Mouse (Mus musculus) naive thymus-derived CD4-positive, alpha-beta T cell, adult 2 months (primary cell): ENCODE results near the gene Cyb561d2.
"Not testable (repeated sequence)": the region's sequence is repeated elsewhere in the genome, so short reads cannot be mapped to it uniquely, and the experiment has no call there.

ENCODE experiments used
- DNase-seq: peaks from one replicate; pipeline ENCODE4 v3.0.0-alpha.2; 2011; ENCODE audit warnings: low read depth

Gene Cyb561d2

DNA sequence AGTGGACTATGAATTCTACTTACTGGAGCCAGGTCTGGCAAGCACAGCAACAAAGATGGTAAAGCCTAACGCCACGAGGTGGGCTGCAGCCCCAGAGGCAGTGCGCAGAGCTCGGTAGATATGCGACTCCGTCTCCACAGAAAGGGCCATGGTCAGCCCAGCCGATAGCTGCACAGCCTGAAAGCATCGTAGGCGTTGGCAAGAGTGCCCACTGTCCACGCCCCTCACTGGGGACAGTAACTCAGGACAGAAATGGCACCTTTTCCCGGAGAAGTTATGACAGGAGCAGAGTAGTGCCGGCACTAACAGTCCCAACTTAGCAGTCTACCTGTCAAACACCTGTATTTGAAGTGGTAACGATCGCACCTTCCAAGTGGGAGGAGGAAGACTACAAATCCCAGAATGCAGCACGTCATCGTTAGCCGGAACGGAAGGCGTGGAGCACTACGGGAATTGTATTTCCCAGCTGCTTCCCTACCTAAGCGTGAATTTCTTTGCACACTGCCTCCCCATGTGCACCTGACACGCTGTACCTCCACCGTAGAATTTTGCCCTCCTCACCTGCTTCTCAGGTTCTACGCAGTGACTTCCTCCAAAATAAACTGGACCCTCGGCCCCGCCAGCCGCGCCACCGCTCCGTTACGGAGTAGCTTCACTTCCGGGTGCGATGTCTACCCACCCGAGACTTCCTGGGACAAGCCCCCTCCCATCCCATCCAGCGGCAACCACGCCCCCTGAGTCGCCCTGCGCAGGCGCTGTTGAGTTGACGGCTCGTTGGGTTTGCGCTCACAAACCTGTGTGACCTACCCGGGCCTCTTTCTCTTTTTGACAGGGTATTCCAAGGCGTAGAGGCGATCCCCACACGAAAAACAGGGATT is at the start of gene Cyb561d2, which contains the start of gene Nprl2:
Gene Cyb561d2 (minus strand): TSS at position 720 of the 878 bp plus-strand sequence.
Gene Nprl2 (plus strand): TSS at position 753 of the 878 bp plus-strand sequence.
- DNase-seq: peak; percentile 97

DNA sequence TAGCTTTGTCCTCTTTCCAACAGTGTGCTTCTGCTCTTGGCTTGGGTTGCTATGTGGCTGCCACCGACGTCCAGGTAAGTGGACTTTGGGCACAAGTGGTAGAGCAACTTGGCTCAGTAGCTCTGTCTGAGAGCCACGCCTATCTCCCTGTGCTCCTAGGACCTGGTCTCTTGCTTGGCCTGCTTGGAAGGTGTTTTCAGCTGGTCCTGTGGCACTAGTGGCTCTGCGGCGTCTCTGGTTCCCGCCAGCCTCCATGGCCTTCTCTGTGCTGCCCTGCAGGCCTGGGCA is 48.7 kb upstream of the Cyb561d2 start:
- no peak for DNase-seq

DNA sequence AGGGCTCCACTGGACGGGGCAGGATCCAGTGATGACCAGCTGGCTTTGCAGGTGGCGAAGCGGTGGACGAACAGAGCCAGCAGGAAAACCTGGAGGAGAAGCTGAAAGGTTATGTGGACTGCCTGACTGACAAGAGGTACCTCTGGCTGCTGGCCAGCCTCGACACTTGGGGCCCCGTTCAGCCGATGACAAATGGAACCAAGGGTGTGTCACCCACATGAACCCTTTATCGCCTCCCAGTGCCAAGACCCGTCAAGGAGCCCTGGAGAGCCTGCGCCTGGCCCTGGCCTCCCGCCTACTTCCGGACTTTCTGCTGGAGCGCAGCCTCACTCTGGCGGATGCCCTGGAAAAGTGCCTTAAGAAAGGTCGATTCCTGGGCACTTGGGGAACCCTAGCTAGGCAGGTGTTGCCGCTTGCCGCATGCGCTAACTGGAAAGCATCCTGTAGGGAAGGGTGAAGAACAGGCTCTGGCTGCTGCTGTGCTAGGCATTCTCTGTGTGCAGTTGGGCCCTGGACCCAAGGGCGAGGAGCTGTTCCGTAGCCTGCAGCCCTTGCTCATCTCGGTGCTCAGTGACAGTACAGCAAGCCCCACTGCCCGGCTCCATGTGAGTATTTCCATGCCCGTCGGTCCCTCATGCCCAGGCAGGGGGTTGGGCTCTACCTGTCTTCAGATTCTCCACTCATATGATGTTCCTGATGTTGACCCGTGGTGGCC is 48.2 kb upstream of the Cyb561d2 start:
- no peak for DNase-seq

DNA sequence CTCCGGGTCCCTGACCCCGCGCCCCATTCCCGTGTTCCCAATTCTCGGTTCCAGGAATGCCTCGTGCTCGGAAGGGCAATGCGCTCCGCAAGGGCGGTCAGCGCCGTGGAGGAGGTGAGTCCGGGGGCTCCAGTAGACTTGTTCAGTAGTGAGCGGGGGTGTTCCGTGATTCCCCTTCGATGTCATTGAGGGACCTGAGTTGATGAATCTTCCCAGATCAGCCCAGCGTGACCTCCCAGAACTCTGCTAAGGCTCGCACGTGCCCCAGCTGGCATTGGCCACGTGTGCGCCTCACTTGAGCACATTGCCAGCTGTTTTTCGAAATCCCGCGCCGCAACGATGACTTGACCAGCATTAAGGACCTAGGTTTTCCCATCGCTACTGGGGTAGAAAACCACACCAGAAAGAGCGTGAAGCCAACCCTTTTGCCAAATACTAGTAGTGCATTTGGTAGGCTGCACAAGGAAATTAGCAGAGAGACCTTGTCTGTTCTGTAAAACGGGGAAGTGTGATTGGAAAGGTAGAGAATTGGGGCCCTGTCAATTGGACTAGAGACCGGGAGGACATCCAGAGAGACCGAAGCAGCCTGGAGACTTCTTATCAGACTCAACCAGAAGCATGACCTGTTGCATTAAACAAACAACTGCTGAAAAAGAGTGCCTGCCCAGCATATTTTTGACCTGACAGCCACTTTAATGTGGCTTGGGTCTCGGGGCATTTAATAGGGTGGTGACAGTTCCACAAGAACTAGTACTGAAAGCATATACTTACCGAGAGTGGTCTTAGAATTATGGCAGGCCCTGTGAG is 46.0 kb upstream of the Cyb561d2 start:
- no peak for DNase-seq

DNA sequence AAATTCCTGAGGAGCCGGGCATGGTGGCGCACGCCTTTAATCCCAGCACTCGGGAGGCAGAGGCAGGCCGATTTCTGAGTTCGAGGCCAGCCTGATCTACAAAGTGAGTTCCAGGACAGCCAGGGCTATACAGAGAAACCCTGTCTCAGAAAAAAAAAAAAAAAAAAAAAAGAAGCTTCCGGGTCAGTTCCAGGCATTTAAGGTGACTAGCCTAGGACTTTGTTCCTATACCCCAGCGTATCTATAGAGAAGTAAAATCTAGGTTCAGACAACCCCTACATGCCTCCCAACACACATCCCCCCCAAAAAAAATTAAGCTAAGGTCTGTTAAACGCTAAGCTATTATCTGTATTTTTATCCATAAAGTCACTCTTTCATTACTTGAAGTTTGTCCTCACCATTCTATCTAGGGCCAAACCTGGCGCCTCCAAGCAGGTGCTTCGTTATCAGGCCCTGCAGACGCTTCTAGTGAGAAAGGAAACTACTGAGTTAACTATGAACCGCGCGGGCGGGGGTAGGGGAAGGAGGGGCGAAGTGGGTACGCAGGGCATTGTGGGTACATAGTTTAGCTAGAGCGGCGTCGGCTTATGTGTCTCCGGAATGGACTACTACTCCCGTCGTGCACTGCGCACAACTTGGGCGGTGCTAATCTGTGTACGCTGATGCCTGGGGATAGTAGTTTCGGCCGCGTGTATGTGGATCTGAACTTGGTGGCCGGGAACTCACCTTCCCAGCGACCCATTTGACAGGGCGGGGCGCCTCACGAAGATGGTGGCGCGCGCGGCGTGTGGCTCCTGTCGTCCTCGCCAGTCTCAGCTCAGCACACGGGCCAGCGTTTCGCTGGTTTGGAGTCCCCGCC is 45.2 kb upstream of the Cyb561d2 start, which contains the start of gene Ifrd2:
Gene Ifrd2 (plus strand): TSS at position 669 of the 859 bp plus-strand sequence.
- peak; percentile 98 for DNase-seq

DNA sequence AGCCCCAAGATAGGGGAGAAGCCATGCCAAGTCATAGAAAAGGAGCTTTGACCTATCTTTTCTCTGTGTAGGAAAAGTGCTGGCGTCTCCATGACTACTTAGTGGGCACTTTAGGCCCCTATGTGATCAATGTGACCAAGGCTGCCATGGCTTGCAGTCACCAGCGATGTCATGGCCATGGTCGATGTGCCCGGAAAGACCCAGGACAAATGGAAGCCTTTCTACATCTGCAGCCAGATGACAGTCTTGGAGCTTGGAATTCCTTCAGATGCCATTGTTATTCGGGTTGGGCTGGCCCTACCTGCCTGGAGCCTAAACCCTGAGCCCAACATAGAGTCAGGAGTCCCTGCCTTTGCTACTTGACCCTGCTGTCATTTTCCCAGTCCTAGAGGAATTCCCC is 44.5 kb upstream of the Cyb561d2 start:
- DNase-seq: no peak

DNA sequence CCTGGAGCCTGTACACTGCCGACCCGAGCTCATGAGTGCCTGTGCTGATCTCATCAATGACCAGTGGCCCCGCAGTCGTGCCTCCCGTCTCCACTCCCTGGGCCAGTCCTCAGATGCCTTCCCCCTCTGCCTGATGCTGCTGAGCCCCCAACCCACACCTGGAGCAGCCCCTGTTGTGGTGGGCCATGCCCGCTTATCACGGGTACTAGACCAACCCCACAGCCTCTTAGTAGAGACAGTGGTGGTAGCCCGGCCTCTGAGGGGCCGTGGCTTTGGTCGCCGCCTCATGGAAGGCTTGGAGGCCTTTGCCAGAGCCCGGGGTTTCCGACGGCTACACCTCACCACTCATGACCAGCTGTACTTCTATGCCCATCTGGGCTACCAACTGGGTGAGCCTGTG is 41.2 kb upstream of the Cyb561d2 start:
- no peak for DNase-seq

DNA sequence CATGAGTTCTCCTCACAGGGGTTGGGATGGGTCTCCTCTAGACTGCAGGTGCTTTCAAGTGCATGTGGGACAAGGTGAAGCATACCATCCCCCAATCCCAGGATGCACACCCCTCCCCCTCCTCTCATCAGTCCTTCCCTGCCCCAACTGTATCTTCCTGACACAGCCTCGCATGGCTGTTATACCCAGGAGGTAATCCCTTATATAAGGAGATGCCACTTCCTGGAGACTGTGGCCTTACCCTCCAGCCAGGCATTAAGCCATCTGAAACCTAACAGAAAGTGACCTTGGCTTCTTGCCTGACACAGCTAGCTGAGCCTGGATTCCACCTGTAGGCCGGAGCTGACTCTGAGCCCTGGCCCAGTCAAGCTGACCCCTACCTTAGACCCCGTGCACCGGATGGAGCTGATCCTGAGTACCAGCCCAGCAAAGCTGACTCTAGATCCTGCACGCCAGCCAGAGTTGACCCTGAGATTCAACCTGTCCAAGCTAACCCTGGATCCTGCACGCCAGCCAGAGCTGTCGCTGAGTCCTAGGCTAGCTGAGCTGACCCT is 40.6 kb upstream of the Cyb561d2 start:
- DNase-seq: no peak

DNA sequence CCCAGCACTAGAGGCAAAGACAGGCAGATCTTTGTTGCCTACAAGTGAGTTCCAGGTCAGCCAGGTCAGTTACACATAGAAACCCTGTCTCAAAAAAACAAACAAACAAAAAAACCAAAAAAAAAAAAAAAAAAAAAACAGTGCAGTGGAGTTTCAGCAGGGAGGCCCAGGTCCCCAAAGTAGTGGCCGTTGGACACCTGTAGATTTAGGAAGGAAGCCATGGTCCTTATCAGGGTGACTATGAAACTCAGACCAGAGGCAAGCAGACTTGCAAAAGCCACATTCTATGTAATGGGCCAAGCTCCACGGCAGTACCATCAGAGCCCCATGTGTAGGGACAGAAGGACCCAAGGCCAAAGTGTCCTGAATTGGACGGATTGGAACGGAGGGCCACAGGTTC is 39.6 kb upstream of the Cyb561d2 start:
- DNase-seq: no peak

DNA sequence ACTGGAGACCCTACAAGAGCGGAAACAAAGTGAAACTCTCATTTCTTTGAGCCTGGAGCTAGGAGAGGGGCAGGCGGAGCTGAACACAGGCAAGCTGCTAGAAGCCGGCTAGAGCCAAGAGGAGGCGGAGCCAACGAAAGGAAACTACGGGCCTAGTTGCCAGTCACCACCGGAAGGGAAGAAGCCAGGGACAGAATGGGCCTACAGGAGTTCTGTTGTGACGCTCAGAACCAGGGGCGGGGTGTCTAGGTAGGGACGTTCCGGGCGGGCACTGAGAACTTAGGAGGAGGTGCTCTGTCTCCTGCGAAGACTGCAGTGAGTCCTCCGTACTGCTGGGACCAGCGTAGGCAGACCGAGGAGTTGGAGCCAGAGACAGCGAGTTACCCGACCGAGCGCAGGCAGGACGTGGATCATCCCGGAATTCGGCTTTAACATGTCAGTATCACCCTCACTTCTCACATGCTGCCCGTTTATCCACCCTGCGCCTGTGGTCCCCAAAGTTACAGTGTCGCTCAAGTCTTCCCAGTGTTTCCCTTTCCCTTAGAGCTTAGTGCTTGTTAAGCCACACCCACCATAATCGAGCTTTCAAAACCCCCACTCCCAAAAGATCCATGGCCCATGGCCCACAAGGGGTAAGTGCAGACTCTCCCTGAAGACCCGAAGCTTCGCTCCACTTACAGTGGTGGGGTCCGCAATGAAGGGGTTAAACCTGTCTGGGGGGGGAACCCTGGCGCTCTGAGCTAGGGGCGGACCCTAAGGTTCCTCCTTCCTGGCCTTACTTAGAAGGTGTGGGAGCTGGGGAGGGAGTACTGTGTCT is 38.7 kb upstream of the Cyb561d2 start, which contains the start of gene Hyal3:
Gene Hyal3 (plus strand): TSS at position 318 of the 817 bp plus-strand sequence.
- peak; percentile 93 for DNase-seq

DNA sequence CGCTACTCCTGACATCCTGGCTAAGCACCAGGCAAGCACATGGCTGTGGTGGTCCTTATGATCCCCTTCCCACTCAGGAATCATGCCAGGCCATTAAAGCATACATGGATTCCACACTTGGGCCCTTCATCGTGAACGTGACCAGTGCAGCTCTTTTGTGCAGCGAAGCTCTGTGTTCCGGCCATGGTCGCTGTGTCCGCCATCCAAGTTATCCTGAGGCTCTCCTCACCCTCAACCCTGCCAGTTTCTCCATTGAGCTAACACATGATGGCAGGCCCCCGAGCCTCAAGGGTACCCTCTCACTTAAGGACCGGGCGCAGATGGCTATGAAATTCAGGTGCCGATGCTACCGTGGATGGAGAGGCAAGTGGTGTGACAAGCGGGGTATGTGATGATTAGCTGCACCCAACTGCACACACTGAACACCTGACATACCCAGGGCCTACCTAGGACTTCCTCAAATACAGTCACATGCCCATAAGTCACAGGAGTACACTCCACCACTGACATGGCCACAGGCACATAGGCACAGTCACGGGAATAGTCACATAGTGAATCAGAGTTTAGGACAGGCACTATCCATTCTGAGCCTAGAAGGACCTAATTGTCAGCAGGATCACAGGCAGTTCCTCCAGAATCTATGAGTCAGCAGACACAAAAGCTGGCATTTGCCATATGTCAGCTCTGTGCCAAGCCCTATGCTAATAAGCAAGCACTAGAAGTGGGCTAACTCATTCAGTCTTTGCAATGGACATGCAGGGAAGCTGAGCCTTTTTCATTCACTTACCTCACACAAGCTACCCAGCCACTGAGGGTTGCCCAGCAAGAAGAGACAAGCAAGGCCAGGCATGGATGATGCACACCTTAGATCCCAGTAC is 37.3 kb upstream of the Cyb561d2 start:
- no peak for DNase-seq

DNA sequence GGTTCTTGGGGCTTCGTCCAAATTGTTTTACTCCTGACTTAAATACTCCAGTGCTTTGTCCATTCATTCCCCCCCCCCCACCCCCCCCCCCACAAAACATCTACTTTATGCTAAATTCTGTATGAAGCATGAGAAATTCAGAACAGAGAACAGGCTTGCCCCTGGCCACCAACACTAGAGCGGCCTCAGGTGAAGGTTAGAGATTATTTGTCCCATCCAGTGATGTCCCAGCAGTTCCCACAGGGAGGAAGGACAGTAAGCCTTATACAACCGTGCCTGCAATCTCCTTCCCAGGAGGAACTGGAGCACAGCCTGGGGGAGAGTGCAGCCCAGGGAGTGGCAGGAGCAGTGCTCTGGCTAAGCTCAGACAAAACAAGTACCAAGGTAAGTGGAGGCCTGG is 36.6 kb upstream of the Cyb561d2 start, which contains the start of gene Naa80:
Gene Naa80 (plus strand): TSS at position 301 of the 400 bp plus-strand sequence.
- DNase-seq: no peak

DNA sequence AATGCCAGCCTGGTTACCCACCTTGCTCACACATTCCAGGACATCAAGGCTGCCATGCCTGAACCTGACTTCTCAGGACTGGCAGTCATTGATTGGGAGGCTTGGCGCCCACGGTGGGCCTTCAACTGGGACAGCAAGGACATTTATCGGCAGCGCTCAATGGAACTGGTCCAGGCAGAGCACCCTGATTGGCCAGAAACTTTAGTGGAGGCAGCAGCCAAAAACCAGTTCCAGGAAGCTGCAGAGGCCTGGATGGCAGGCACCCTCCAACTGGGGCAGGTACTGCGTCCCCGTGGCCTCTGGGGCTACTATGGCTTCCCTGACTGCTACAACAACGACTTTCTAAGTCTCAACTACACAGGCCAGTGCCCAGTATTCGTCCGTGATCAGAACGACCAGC is 35.9 kb upstream of the Cyb561d2 start:
- DNase-seq: no peak

DNA sequence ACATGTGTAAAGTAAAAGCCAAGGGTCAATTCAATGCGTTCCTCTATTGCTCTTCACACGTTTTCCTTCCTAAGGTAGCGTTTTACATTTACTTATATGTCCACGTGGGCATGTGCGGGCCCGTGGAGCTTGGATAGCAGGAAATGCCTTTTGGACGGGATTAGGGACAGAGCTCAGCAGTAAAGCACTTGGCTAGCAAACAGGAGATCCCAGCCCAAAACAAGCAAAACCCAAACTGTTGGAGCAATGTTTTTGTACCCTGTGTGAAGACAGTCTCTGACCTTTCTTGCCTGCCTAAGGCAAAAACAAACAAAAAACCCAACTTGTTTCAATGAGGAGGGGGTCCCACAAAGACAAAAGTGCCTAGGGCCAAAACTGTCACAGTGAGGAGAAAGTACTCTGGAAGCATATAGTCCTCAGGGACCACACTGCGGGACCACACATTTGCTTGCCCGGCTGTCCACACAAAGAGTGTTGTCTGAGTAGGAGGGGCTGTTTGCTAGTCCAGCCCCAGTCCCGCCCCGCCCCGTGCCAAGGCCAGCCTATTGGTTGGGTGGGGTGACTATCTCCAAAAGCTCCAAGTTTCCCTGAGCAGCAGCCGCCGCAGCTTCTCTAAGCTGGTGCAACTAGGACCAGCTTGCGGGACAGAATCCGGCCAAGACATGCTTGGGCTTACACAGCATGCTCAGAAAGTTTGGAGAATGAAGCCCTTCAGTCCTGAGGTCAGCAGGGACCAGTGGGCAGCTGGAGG is 34.5 kb upstream of the Cyb561d2 start, which contains the start of gene Hyal1:
Gene Hyal1 (plus strand): TSS at position 571 of the 751 bp plus-strand sequence.
- DNase-seq: no peak

DNA sequence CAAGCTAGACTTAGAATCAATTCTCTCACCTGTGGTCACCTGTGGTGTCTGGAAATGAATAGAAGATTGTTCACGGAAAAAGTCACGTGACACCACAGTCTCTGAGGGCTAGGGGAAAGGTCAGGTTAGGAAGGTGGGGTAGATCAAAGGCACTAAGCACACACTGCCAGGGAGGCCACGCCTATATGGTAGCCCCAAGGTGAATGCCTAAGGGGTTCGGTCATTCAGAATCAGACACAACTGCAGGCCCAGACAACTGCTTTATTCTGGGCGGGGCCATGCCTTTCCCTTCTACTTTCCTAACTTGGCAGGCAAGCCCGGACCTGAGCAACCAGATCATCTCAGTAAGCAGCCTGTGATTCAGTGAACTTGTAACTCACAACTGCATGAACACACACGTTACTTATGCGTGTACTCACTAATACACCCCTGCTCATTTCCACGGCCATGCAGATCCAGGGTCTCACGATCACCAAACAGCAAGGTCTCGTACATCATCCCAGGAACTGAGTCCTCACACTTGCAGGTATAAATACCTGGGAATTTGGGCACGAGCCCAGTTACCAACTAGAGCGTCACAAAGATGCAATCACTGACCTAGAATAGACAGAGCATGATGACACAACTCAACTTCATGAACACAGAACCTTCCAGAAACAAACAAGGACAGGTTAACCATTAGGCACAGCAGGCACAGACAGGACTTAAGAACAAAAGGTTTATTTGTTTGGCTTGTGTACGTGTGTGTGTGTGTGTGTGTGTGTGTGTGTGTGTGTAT is 33.8 kb upstream of the Cyb561d2 start:
- DNase-seq: no peak

DNA sequence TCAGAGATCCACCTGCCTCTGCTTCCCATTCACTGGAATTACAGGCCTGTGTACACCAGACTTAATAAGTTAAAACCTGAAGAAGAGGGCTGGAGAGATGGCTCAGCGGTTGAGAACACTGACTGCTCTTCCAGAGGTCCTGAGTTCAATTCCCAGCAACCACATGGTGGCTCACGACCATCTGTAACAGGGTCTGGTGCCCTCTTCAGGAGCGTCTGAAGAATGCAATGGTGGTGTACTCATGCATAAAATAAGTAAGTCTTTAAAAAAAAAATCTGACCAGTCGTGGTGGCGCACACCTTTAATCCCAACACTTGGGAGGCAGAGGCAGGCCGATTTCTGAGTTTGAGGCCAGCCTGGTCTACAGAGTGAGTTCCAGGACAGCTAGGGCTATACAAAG is 31.8 kb upstream of the Cyb561d2 start:
- not testable (repeated sequence) for DNase-seq

DNA sequence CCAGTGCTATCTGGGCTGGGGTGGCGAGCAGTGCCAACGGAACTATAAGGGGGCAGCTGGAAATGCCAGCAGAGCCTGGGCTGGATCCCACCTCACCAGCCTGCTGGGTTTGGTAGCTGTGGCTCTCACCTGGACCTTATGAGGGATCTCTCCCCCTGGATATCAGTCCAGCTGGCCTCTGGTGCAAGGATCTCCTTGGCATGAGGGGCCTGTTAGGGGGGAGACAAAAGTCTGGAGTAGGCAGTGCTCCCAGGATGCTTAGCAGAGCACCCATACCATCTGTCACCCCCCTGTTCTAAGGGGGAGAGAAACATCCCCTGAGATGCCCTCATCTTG is 30.3 kb upstream of the Cyb561d2 start:
- no peak for DNase-seq
